Mouse (Mus musculus): Measurements from ENCODE around the gene Ms4a18.

Gene Ms4a18

DNA sequence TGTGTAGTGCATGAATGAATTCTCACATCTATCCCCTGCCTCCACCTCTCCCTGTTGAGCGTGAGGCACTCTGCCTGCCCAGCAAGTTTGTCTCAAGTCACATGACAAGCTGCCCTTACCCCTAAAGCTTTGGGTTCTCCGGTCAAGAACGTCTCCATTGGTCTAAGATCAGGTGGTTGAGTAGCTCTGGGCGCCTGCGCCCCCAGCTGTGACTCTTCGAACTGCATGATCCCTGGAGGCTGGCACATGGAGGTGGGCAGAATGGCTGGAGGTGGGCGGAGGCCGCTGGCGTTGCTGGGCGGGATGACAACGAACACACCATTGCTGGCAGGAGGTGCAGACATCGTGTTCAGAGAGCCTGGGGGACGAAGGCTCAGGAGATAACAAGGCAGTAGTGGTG is 33.3 kb downstream of the Ms4a18 start:
- in situ Hi-C loops (cut with MboI, MseI), result no loop called here

- in situ Hi-C loops (cut with MboI, MseI), result no loop called here
These were observed 34.7 kb downstream of the Ms4a18 start for GRCm38 (mm10) chr19:10983146-10983545.

GRCm38 (mm10) chr19:10980210-10980609 is 37.6 kb downstream of the Ms4a18 start:
- in situ Hi-C loops (cut with MboI, MseI), result no loop called here

GRCm38 (mm10) chr19:10979184-10980168 is 38.4 kb downstream of the Ms4a18 start:
- in situ Hi-C loops (cut with MboI, MseI), result no loop called here

GRCm38 (mm10) chr19:10976318-10976717 is 41.5 kb downstream of the Ms4a18 start:
- in situ Hi-C loops (cut with MboI, MseI), result no loop called here

GRCm38 (mm10) chr19:10975187-10975586 is 42.6 kb downstream of the Ms4a18 start:
- in situ Hi-C loops (cut with MboI, MseI), result no loop called here

DNA sequence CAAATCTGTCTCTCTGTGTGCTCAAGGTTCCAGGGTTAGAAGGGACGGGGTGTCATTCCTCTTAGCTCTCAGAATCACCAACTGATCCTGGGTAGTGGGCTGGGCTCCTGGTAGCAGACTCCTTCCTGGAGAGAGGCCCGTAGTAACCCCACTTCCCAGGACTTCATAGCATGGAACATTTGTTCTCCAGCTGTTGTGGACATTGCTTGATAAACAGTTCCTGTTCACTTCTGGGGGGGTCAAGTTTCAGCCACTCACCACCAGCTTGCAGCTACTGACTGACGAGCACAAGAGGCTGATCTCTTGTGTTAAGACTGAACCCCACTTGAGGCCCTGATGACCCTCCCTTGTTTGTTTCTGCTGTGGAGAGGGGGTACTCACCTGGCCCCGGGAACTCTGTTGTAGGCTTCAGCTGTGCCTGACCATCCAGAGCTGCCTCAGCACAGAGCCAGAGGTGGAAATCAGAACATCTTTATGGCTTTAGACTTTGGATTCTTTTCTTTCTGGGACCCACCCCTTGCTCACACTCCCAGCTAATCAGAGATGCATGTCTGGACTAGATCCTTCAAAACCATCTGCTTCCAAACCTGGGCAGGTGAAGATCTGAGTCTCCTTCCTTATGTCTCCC is 43.5 kb downstream of the Ms4a18 start, which contains the start of gene Ms4a10:
TSS of gene Ms4a10 (minus strand) at position 433 of the 628 bp plus-strand sequence.
- in situ Hi-C loops (cut with MboI, MseI), result no loop called here

GRCm38 (mm10) chr19:10973187-10973586 is 44.6 kb downstream of the Ms4a18 start:
- in situ Hi-C loops (cut with MboI, MseI), result no loop called here

GRCm38 (mm10) chr19:10972660-10973059 is 45.2 kb downstream of the Ms4a18 start:
- in situ Hi-C loops (cut with MboI, MseI), result no loop called here

DNA sequence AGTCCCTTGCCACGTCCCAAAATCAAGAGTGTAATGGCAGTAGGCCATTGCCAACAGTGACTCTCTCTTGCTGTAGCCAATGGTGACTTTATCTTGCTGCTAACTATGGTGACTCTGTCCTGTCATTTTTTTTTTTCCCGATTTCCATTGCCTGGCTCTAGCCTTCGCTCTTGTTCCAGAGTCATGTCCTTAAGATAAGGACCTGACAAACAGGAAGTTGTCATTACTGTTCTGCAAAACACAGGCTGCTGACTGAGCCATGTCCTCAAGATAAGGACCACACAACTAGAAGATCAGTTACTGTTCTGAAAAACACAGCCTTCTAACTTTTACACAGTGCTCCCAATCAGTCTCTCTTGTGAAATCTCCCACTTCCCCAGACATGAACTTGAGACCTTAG is 47.4 kb downstream of the Ms4a18 start:
- in situ Hi-C loops (cut with MboI, MseI), result no loop called here

- in situ Hi-C loops (cut with MboI, MseI), result no loop called here
These were observed 49.3 kb downstream of the Ms4a18 start for GRCm38 (mm10) chr19:10968578-10968977.

GRCm38 (mm10) chr19:10965721-10966120 is 52.1 kb downstream of the Ms4a18 start:
- in situ Hi-C loops (cut with MboI, MseI), result no loop called here

GRCm38 (mm10) chr19:10959978-10960346 is 57.9 kb downstream of the Ms4a18 start:
- in situ Hi-C loops (cut with MboI, MseI), result loop anchor here (5.0 kb wide), 3 partner anchors 48 to 288 kb away; no protein-coding TSS in a partner anchor

- in situ Hi-C loops (cut with MboI, MseI), result no loop called here
These were observed 58.5 kb downstream of the Ms4a18 start for GRCm38 (mm10) chr19:10959085-10959977.

GRCm38 (mm10) chr19:10952021-10952939 is 65.6 kb downstream of the Ms4a18 start:
- in situ Hi-C loops (cut with MboI, MseI), result no loop called here

- in situ Hi-C loops (cut with MboI, MseI), result no loop called here
These were observed 68.3 kb downstream of the Ms4a18 start for GRCm38 (mm10) chr19:10949558-10949957.

GRCm38 (mm10) chr19:10949112-10949511 is 68.7 kb downstream of the Ms4a18 start, which contains the start of gene Ccdc86:
Ccdc86 (minus strand) TSS chr19:10949266.
- in situ Hi-C loops (cut with MboI, MseI), result no loop called here

DNA sequence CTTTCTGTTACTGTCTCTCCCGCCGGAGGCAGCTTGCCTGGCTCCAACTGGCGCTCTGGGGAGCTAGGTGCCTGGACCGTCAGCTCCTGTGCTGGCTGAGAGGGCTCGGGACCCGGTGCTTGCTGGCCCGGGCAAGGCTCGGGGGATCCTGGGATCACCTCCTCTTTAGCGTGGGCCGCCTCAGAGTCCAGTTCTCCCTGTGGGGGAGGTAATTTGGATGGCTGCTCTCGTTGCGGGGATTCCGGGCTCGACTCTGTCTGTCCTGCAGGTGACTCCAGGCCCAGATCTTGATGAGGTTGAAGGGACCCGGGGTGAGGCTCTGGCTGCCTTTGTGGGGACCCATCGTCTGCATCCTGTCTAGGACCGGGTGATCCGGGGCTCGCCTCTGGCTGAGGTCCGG is 69.4 kb downstream of the Ms4a18 start:
- in situ Hi-C loops (cut with MboI, MseI), result no loop called here

- in situ Hi-C loops (cut with MboI, MseI), result no loop called here
These were observed 70.6 kb downstream of the Ms4a18 start for GRCm38 (mm10) chr19:10947219-10947618.
